Mouse (Mus musculus): ENCODE measurements at regions not wholly inside any gene's neighbourhood (a gene's known extent, or its start where the extent isn't known, plus 50 kb on each side); places are given as distances from the start of the nearest gene placed in this dataset.

- TF ChIP-seq CTCF (IDR thresholded peaks at IDR 0.05; ENCODE audit: borderline replicate concordance, insufficient read depth, low read length) (no peak), POLR2A (IDR thresholded peaks at IDR 0.05; ENCODE audit: low read depth, low read length) (no peak)
These were observed 129.3 kb upstream of the Podxl start for GRCm38 (mm10) chr6:31693047-31693446.
